Mouse (Mus musculus): ENCODE data around the gene Sowahc.

- no peak for TF ChIP-seq POLR2A (IDR thresholded peaks at IDR 0.05; ENCODE audit: borderline replicate concordance, extremely low read depth, low read depth, low read length)
- no peak for TF ChIP-seq CTCF (IDR thresholded peaks at IDR 0.05; ENCODE audit: insufficient read depth, low read length)
These were observed 2.1 kb downstream of the Sowahc start for GRCm38 (mm10) chr10:59223890-59224289.
